16 mouse cellular contexts compared by ENCODE assay signal in the genomic region with DNA sequence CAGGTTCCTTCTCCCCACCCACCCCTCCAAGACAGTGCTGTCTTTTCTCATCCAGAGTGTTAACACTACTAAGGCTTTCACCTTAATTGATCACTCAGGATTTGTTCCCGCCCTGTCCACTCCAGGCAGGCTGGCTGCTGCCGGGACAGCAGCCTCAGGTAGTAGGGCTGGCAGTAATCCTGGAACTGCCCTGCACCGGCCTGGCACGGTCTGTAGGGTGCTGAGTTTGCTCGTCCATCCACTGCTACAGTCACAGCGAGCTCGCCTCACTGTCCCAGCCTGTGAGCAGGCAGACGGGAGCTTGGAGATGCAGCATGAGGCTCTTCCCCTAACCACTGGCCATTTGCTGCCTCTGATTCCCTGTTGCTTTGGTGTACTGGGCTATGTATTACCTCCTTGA.
"Had no signal": no experiment of that assay in that cellular context is flagged by ENCODE, and none has a peak within 500 bp of the region (broad histone marks: within the 10 kb centered on the region; RNA-seq: fewer than 3 reads in every experiment).

No protein-coding gene starts in this region.

- H3K9ac ChIP-seq: intestine, embryonic 15.5 days; limb, embryonic 12.5 days; liver, embryonic 14.5 days; lung, embryonic 14.5 days; neural tube, embryonic 15.5 days had no signal

- H3K4me2 ChIP-seq: intestine, embryonic 15.5 days; limb, embryonic 12.5 days; lung, embryonic 14.5 days; neural tube, embryonic 15.5 days had no signal

- ATAC-seq: intestine, embryonic 15.5 days had no signal

- H3K27me3 ChIP-seq: intestine, embryonic 15.5 days; limb, embryonic 12.5 days; neural tube, embryonic 15.5 days had no signal

- H3K9me3 ChIP-seq: intestine, embryonic 15.5 days; limb, embryonic 12.5 days; midbrain, embryonic 10.5 days; neural tube, embryonic 15.5 days had no signal

- H3K4me3 ChIP-seq: intestine, embryonic 15.5 days; limb, embryonic 12.5 days; midbrain, embryonic 10.5 days; myocyte; neural tube, embryonic 15.5 days had no signal

- DNase-seq: layer of hippocampus, adult 9-11 months; layer of hippocampus, postnatal 36 days; liver; lung, embryonic 14.5 days; lung, postnatal 10 days; lung, postnatal 4 days; midbrain, embryonic 14.5 days; thymus, adult 2 months; thymus, postnatal 25 days had no signal

- H3K27ac ChIP-seq: intestine, embryonic 15.5 days; kidney, postnatal 0 days; limb, embryonic 12.5 days; liver, embryonic 14.5 days; midbrain, embryonic 10.5 days; neural tube, embryonic 15.5 days had no signal

- H3K4me1 ChIP-seq: intestine, embryonic 15.5 days; limb, embryonic 12.5 days; neural tube, embryonic 15.5 days had no signal
